Mouse (Mus musculus) CH12.LX (cell line): ENCODE measurements around the gene Napa. TPM values are rescaled to one million over a fixed set of nuclear protein-coding genes. Genes with fewer than 3 reads are reported as not detected.

Source experiments
- DNase-seq: peaks from one replicate; pipeline ENCODE4 v3.0.0-alpha.2; 2013; ENCODE audit errors: extremely low read depth
- H3K27ac ChIP-seq: 2 replicates; pipeline ENCODE4 v1.5.1; 2012; ENCODE audit warnings: low read depth, mild to moderate bottlenecking, control low read depth, moderate library complexity; ENCODE audit not compliant: insufficient read depth
- H3K27me3 ChIP-seq: replicated peaks from 2 replicates; pipeline ENCODE3; 2012; ENCODE audit warnings: inconsistent platforms
- H3K36me3 ChIP-seq, 2 experiments: replicated peaks in 1 of 2; 2 replicates each; pipeline versions ENCODE3 to v1.6.1; 2012; ENCODE audit warnings: inconsistent platforms in 1 of 2, low read length in 1 of 2, mild to moderate bottlenecking in 1 of 2, mixed read lengths in 1 of 2, moderate library complexity in 1 of 2; ENCODE audit not compliant: control insufficient read depth in 1 of 2, insufficient read depth in 1 of 2
- H3K4me1 ChIP-seq, 2 experiments: 2 replicates each; pipeline ENCODE4 v1.6.1; 2012; ENCODE audit warnings: inconsistent platforms in 1 of 2, moderate library complexity in 1 of 2; ENCODE audit not compliant: insufficient read depth in 2 of 2, control insufficient read depth in 1 of 2
- H3K4me2 ChIP-seq: 2 replicates; pipeline ENCODE4 v1.6.1; 2012; ENCODE audit warnings: low read depth, mild to moderate bottlenecking, control low read depth; ENCODE audit not compliant: poor library complexity, insufficient read depth, severe bottlenecking
- H3K4me3 ChIP-seq, 3 experiments: fragments of 150-350 bp in 1 of 3; sonication (generic) in 1 of 3; replicated peaks in 1 of 3; 2 replicates each; pipeline versions ENCODE3 to v1.5.1; 2011 to 2012; ENCODE audit warnings: low read depth in 2 of 3, low read length in 2 of 3, mild to moderate bottlenecking in 2 of 3, moderate library complexity in 2 of 3, control low read depth in 1 of 3, improper control_type of control experiment in 1 of 3, inconsistent platforms in 1 of 3, mixed read lengths in 1 of 3; ENCODE audit not compliant: poor library complexity in 1 of 3
- H3K79me2 ChIP-seq: replicated peaks from 2 replicates; pipeline ENCODE4 v1.6.1; 2012; ENCODE audit warnings: mild to moderate bottlenecking, moderate library complexity; ENCODE audit not compliant: control insufficient read depth, poor library complexity, insufficient read depth, severe bottlenecking; ENCODE audit errors: extremely low read depth
- H3K9ac ChIP-seq: 2 replicates; pipeline ENCODE4 v1.6.1; 2012; ENCODE audit warnings: low read depth, mild to moderate bottlenecking, control low read depth, moderate library complexity; ENCODE audit not compliant: insufficient read depth
- H3K9me3 ChIP-seq: replicated peaks from 2 replicates; pipeline ENCODE3; 2012; ENCODE audit warnings: low read length, inconsistent platforms, mixed read lengths
- BHLHE40 ChIP-seq: IDR thresholded peaks from 2 replicates; pipeline ENCODE4 v1.6.1; 2011; ENCODE audit warnings: mild to moderate bottlenecking, low read depth, low read length, improper control_type of control experiment
- CHD1 ChIP-seq: IDR thresholded peaks from 2 replicates; pipeline ENCODE4 v1.6.1; 2012; ENCODE audit warnings: low read depth, low read length, improper control_type of control experiment, inconsistent platforms
- ELF1 ChIP-seq: IDR thresholded peaks from 2 replicates; pipeline ENCODE4 v1.6.1; 2014; ENCODE audit warnings: low read depth, mild to moderate bottlenecking, inconsistent platforms, low read length, improper control_type of control experiment
- EP300 ChIP-seq: IDR thresholded peaks from 2 replicates; pipeline ENCODE4 v1.6.1; 2011; ENCODE audit warnings: low read length, improper control_type of control experiment
- HCFC1 ChIP-seq: IDR thresholded peaks from 2 replicates; pipeline ENCODE4 v1.6.1; 2012; ENCODE audit warnings: low read depth, mild to moderate bottlenecking, inconsistent platforms, low read length, improper control_type of control experiment
- IRF4 ChIP-seq: IDR thresholded peaks from 2 replicates; pipeline ENCODE4 v1.6.1; 2014; ENCODE audit warnings: low read depth, mild to moderate bottlenecking, inconsistent platforms, low read length, improper control_type of control experiment
- JUND ChIP-seq: conservative IDR thresholded peaks from 2 replicates; pipeline ENCODE4 v1.6.1; 2011; ENCODE audit warnings: low read depth, low read length, improper control_type of control experiment
- MEF2A ChIP-seq: IDR thresholded peaks from 2 replicates; pipeline ENCODE4 v1.6.1; 2014; ENCODE audit warnings: low read depth, mild to moderate bottlenecking, inconsistent platforms, low read length, improper control_type of control experiment, borderline replicate concordance
- NELFE ChIP-seq: IDR thresholded peaks from 2 replicates; pipeline ENCODE4 v1.6.1; 2011; ENCODE audit warnings: low read depth, low read length, improper control_type of control experiment
- PAX5 ChIP-seq: IDR thresholded peaks from 2 replicates; pipeline ENCODE4 v1.6.1; 2012; ENCODE audit warnings: low read length, inconsistent platforms, mixed read lengths
- POLR2AphosphoS2 ChIP-seq: IDR thresholded peaks from 2 replicates; pipeline ENCODE4 v1.6.1; 2011; ENCODE audit warnings: low read depth, low read length, improper control_type of control experiment
- RCOR1 ChIP-seq: conservative IDR thresholded peaks from 2 replicates; pipeline ENCODE4 v1.6.1; 2012; ENCODE audit warnings: low read depth, mild to moderate bottlenecking, inconsistent platforms, low read length, improper control_type of control experiment
- TBP ChIP-seq: conservative IDR thresholded peaks from 2 replicates; pipeline ENCODE4 v1.6.1; 2011; ENCODE audit warnings: low read depth, low read length, improper control_type of control experiment
- TCF12 ChIP-seq: IDR thresholded peaks from 2 replicates; pipeline ENCODE4 v1.6.1; 2014; ENCODE audit warnings: low read depth, mild to moderate bottlenecking, inconsistent platforms, low read length, improper control_type of control experiment
- USF1 ChIP-seq: IDR thresholded peaks from 2 replicates; pipeline ENCODE4 v1.6.1; 2014; ENCODE audit warnings: low read depth, mild to moderate bottlenecking, inconsistent platforms, low read length, improper control_type of control experiment
- USF2 ChIP-seq: conservative IDR thresholded peaks from 2 replicates; pipeline ENCODE4 v1.6.1; 2011; ENCODE audit warnings: low read depth, low read length, improper control_type of control experiment
- dilution Hi-C: fragments of 300-500 bp; cut with MboI; formaldehyde crosslinking; loops from 2 replicates; pipeline ENCODE4 v1.14.3; 2020; ENCODE audit warnings: low sequenced_read_pairs; ENCODE audit not compliant: extremely low pct_unique_long_range_greater_than_20kb, extremely low pct_ligation_motif_present
- in situ Hi-C: fragments of 300-500 bp; cut with MboI; formaldehyde crosslinking; loops from 3 replicates; pipeline ENCODE4 v1.14.3; 2019; ENCODE audit warnings: low sequenced_read_pairs, low pct_ligation_motif_present, low pct_unique_long_range_greater_than_20kb, mixed read lengths
- polyA plus RNA-seq: library from polyadenylated mRNA; unstranded; fragments of >175 nt; gene quantifications from 2 replicates; pipeline ENCODE4 v1.2.1, GENCODE M21; 2012; ENCODE audit warnings: low read depth; ENCODE audit not compliant: insufficient read length
- total RNA-seq, 2 experiments: library from RNA; depleted of rRNA; stranded (reverse); fragments of 300-350 nt in 1 of 2; fragments of >200 nt in 1 of 2; gene quantifications; 2 replicates each; pipeline ENCODE4 v1.2.3; 2012 to 2014

Gene Napa
- total and polyA plus RNA-seq, 3 experiments = 84.8 to 112 (median 106) TPM

DNA sequence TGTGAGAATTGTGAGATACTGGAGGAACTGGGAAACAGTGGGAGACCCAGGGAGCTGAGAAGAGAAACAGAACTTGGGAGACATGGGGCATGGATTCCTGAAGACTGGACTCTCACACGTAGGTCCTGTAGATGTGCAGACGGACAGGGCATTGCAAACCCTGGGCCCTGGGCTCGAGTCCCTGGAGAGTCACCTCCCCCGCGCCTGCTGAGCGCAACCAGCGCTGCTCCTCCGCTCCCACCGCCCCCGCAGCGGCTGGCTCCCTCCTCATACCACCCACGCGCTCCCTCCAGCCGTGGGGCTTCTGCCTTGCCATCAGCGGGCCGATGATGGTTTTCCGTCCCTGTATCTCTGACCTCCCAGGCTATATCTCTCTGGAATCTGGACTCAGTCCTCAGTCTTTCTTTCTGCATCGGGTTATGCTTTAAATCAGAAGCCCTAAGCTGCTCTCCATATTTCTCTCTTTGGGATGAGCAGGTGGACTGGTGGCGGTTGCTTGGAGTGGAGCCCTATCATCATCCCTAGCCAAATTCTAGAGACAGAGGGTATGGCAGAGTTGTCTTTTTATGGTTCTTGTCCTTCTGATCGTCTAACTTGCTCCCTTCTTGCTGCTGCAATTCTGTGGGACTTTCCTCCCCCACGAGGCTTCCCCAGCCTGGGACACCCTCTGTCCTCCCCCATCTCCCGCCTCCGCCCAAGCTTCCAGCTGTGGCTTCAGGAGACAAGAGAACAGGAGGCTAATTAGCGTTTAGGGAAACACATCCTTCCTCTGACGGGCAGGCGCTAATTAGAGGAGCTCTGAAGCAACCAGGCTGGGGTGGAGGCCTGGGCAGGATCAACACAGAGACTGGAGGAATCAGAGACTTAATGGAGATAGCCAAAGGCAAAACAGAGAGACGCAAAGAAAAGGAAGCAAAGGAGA is 48.5 kb downstream of the Napa start:
- H3K4me3 ChIP-seq = no peak overlapping the region
- dilution Hi-C loops = no loop called here
- H3K4me2 ChIP-seq = no peak overlapping the region
- H3K27me3 ChIP-seq = peaks cover 38% of the 10 kb centered on the region
- H3K9me3 ChIP-seq = no peaks in the 10 kb centered on the region
- H3K27ac ChIP-seq = no peak overlapping the region
- H3K9ac ChIP-seq = no peak overlapping the region
- TF ChIP-seq USF2 (no peak), EP300 (no peak), NELFE (no peak), RCOR1 (no peak), TCF12 (no peak), IRF4 (no peak), PAX5 (no peak), JUND (no peak), USF1 (no peak), ELF1 (no peak)
- no peak for DNase-seq
- no peaks in the 10 kb centered on the region; a peak in 1 of 4 replicates for H3K4me1 ChIP-seq
- H3K36me3 ChIP-seq = no peaks in the 10 kb centered on the region
- H3K79me2 ChIP-seq = no peaks in the 10 kb centered on the region
- in situ Hi-C loops = no loop called here

DNA sequence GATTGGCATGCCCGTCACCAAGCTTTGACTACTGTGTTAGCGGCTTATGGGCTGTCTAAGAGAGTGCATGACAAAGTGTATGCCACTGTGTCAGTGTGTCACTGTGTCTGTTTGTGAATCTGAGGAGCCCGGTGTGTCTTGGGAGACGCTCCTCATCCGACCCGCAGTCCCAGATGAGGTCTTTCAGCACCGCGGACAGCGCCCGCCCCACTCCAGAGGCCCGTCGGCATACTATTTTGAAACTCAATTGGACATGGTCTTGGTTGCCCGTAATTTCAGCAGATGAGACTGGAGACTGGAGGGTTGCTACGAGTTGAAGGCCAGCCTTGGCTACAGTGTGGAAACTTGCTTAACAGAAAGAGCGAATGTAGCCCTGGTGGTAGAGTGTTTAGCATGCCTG is 49.4 kb downstream of the Napa start:
- TF ChIP-seq ELF1 = no peak
- no peak for TF ChIP-seq TBP
- TF ChIP-seq BHLHE40 = no peak
- TF ChIP-seq HCFC1 = no peak
- no peak for TF ChIP-seq MEF2A
- TF ChIP-seq CHD1 = no peak
- no peak for TF ChIP-seq POLR2AphosphoS2
- Histone ChIP-seq H3K4me3 (no peak overlapping the region), H3K27ac (no peak overlapping the region), H3K4me1 (no peaks in the 10 kb centered on the region; a peak in 1 of 4 replicates), H3K9me3 (no peaks in the 10 kb centered on the region), H3K79me2 (no peaks in the 10 kb centered on the region), H3K4me2 (no peak overlapping the region), H3K36me3 (no peaks in the 10 kb centered on the region), H3K9ac (no peak overlapping the region), H3K27me3 (peaks cover 36% of the 10 kb centered on the region)
- in situ Hi-C loops (no loop called here), dilution Hi-C loops (no loop called here)
- no peak for DNase-seq
